Mouse (Mus musculus): Measurements from ENCODE around the gene Pkmyt1. TPM values are rescaled to one million over a fixed set of nuclear protein-coding genes. Genes with fewer than 3 reads are reported as not detected.
"Not testable (repeated sequence)": the region's sequence is repeated elsewhere in the genome, so short reads cannot be mapped to it uniquely, and the experiment has no call there.

The Pkmyt1 gene
- polyA plus RNA-seq, 1 experiment from 2014 or later: 44.6 TPM

- Histone ChIP-seq H3K9ac (ENCODE audit: low read depth, low read length) (peak within 1 kb of the TSS; percentile 88), H3K27me3 (replicated peaks; ENCODE audit: control insufficient read depth, insufficient read depth, low read length) (no peaks in the 10 kb centered on the region), H3K4me1 (ENCODE audit: control insufficient read depth, insufficient read depth, low read length) (peaks cover 6% of the 10 kb centered on the region; the same call in 1 of the 2 replicates), H3K36me3 (ENCODE audit: control insufficient read depth, insufficient read depth, low read length) (no peaks in the 10 kb centered on the region), H3K4me2 (ENCODE audit: low read depth, low read length) (peak within 1 kb of the TSS; percentile 72), H3K4me3 (ENCODE audit: low read length) (peak within 1 kb of the TSS; percentile 83), H3K9me3 (ENCODE audit: control insufficient read depth, low read length) (no peaks in the 10 kb centered on the region), H3K27ac (ENCODE audit: low read length) (peak within 1 kb of the TSS; percentile 42)
- ATAC-seq: peak; percentile 98
- WGBS: 3% methylated on average over 58 of the region's 58 CpGs
Observed at GRCm38 (mm10) chr17:23771284-23772218, 45.4 kb downstream of the Pkmyt1 start, which contains the start of gene Flywch1. Flywch1 (minus strand) TSS chr17:23771602.

GRCm38 (mm10) chr17:23772219-23772556, 46.1 kb downstream of the Pkmyt1 start:
- H3K4me1 ChIP-seq (ENCODE audit: control insufficient read depth, insufficient read depth, low read length); H3K36me3 ChIP-seq (ENCODE audit: control insufficient read depth, insufficient read depth, low read length); H3K27me3 ChIP-seq (replicated peaks; ENCODE audit: control insufficient read depth, insufficient read depth, low read length); H3K4me2 ChIP-seq (ENCODE audit: low read depth, low read length); H3K9ac ChIP-seq (ENCODE audit: low read depth, low read length); ATAC-seq; H3K4me3 ChIP-seq (ENCODE audit: low read length); H3K9me3 ChIP-seq (ENCODE audit: control insufficient read depth, low read length); H3K27ac ChIP-seq (ENCODE audit: low read length): not testable (repeated sequence)
- 57% methylated on average over 1 of the region's 2 CpGs for WGBS

GRCm38 (mm10) chr17:23773676-23774075, 47.5 kb downstream of the Pkmyt1 start:
- no peaks in the 10 kb centered on the region for H3K27me3 ChIP-seq (replicated peaks; ENCODE audit: control insufficient read depth, insufficient read depth, low read length)
- H3K36me3 ChIP-seq (ENCODE audit: control insufficient read depth, insufficient read depth, low read length): no peaks in the 10 kb centered on the region
- ATAC-seq: no peak
- 69% methylated on average over 6 of the region's 6 CpGs for whole genome bisulfite sequencing
- H3K9ac ChIP-seq (ENCODE audit: low read depth, low read length): no peak overlapping the region
- no peaks in the 10 kb centered on the region for H3K9me3 ChIP-seq (ENCODE audit: control insufficient read depth, low read length)
- no peak overlapping the region for H3K27ac ChIP-seq (ENCODE audit: low read length)
- H3K4me2 ChIP-seq (ENCODE audit: low read depth, low read length): no peak overlapping the region
- no peak overlapping the region for H3K4me3 ChIP-seq (ENCODE audit: low read length)
- peaks cover 6% of the 10 kb centered on the region; the same call in 1 of the 2 replicates for H3K4me1 ChIP-seq (ENCODE audit: control insufficient read depth, insufficient read depth, low read length)

GRCm38 (mm10) chr17:23774090-23774489, 48.0 kb downstream of the Pkmyt1 start:
- no peaks in the 10 kb centered on the region for H3K27me3 ChIP-seq (replicated peaks; ENCODE audit: control insufficient read depth, insufficient read depth, low read length)
- H3K27ac ChIP-seq (ENCODE audit: low read length): no peak overlapping the region
- no peaks in the 10 kb centered on the region for H3K36me3 ChIP-seq (ENCODE audit: control insufficient read depth, insufficient read depth, low read length)
- ATAC-seq: peak; percentile 45
- H3K9me3 ChIP-seq (ENCODE audit: control insufficient read depth, low read length): no peaks in the 10 kb centered on the region
- 3% methylated on average over 12 of the region's 12 CpGs for whole genome bisulfite sequencing
- no peak overlapping the region for H3K4me2 ChIP-seq (ENCODE audit: low read depth, low read length)
- H3K4me3 ChIP-seq (ENCODE audit: low read length): no peak overlapping the region
- peaks cover 6% of the 10 kb centered on the region; the same call in 1 of the 2 replicates for H3K4me1 ChIP-seq (ENCODE audit: control insufficient read depth, insufficient read depth, low read length)
- H3K9ac ChIP-seq (ENCODE audit: low read depth, low read length): no peak overlapping the region

- WGBS: 79% methylated on average over 10 of the region's 10 CpGs
- H3K9me3 ChIP-seq (ENCODE audit: control insufficient read depth, low read length): no peaks in the 10 kb centered on the region
Observed at GRCm38 (mm10) chr17:23776216-23776615, 50.1 kb downstream of the Pkmyt1 start.

GRCm38 (mm10) chr17:23777141-23777540, 51.0 kb downstream of the Pkmyt1 start:
- Histone ChIP-seq H3K9ac (ENCODE audit: low read depth, low read length) (no peak overlapping the region), H3K4me2 (ENCODE audit: low read depth, low read length) (no peak overlapping the region), H3K9me3 (ENCODE audit: control insufficient read depth, low read length) (no peaks in the 10 kb centered on the region), H3K4me1 (ENCODE audit: control insufficient read depth, insufficient read depth, low read length) (no peaks in the 10 kb centered on the region), H3K36me3 (ENCODE audit: control insufficient read depth, insufficient read depth, low read length) (no peaks in the 10 kb centered on the region), H3K27ac (ENCODE audit: low read length) (no peak overlapping the region), H3K27me3 (replicated peaks; ENCODE audit: control insufficient read depth, insufficient read depth, low read length) (no peaks in the 10 kb centered on the region), H3K4me3 (ENCODE audit: low read length) (no peak overlapping the region)
- WGBS: 77% methylated on average over 2 of the region's 2 CpGs
- ATAC-seq: no peak

More at GRCm38 (mm10) chr17:23776216-23776615, 50.1 kb downstream of the Pkmyt1 start:
- Histone ChIP-seq H3K4me2 (ENCODE audit: low read depth, low read length) (no peak overlapping the region), H3K36me3 (ENCODE audit: control insufficient read depth, insufficient read depth, low read length) (no peaks in the 10 kb centered on the region), H3K27me3 (replicated peaks; ENCODE audit: control insufficient read depth, insufficient read depth, low read length) (no peaks in the 10 kb centered on the region), H3K9ac (ENCODE audit: low read depth, low read length) (no peak overlapping the region), H3K4me1 (ENCODE audit: control insufficient read depth, insufficient read depth, low read length) (no peaks in the 10 kb centered on the region), H3K27ac (ENCODE audit: low read length) (no peak overlapping the region), H3K4me3 (ENCODE audit: low read length) (no peak overlapping the region)
- ATAC-seq: no peak

- Histone ChIP-seq H3K36me3 (ENCODE audit: control insufficient read depth, insufficient read depth, low read length) (no peaks in the 10 kb centered on the region), H3K9ac (ENCODE audit: low read depth, low read length) (no peak overlapping the region), H3K9me3 (ENCODE audit: control insufficient read depth, low read length) (no peaks in the 10 kb centered on the region), H3K27me3 (replicated peaks; ENCODE audit: control insufficient read depth, insufficient read depth, low read length) (no peaks in the 10 kb centered on the region), H3K4me2 (ENCODE audit: low read depth, low read length) (no peak overlapping the region), H3K4me3 (ENCODE audit: low read length) (no peak overlapping the region), H3K27ac (ENCODE audit: low read length) (no peak overlapping the region), H3K4me1 (ENCODE audit: control insufficient read depth, insufficient read depth, low read length) (no peaks in the 10 kb centered on the region)
- WGBS: 71% methylated on average over 2 of the region's 2 CpGs
- no peak for ATAC-seq
Observed at GRCm38 (mm10) chr17:23778447-23778846, 52.3 kb downstream of the Pkmyt1 start.

- Histone ChIP-seq H3K4me2 (ENCODE audit: low read depth, low read length) (no peak overlapping the region), H3K4me3 (ENCODE audit: low read length) (no peak overlapping the region), H3K36me3 (ENCODE audit: control insufficient read depth, insufficient read depth, low read length) (no peaks in the 10 kb centered on the region), H3K9ac (ENCODE audit: low read depth, low read length) (no peak overlapping the region), H3K27ac (ENCODE audit: low read length) (no peak overlapping the region), H3K9me3 (ENCODE audit: control insufficient read depth, low read length) (no peaks in the 10 kb centered on the region), H3K27me3 (replicated peaks; ENCODE audit: control insufficient read depth, insufficient read depth, low read length) (no peaks in the 10 kb centered on the region), H3K4me1 (ENCODE audit: control insufficient read depth, insufficient read depth, low read length) (peaks cover 5% of the 10 kb centered on the region; the same call in 1 of the 2 replicates)
- no peak for ATAC-seq
Observed at GRCm38 (mm10) chr17:23783352-23783751, 57.2 kb downstream of the Pkmyt1 start.

- no peak within 1 kb of the TSS for H3K27ac ChIP-seq (ENCODE audit: low read length)
- H3K4me3 ChIP-seq (ENCODE audit: low read length): peak within 1 kb of the TSS; percentile 65
- no peaks in the 10 kb centered on the region for H3K36me3 ChIP-seq (ENCODE audit: control insufficient read depth, insufficient read depth, low read length)
- peak within 1 kb of the TSS; percentile 96 for H3K4me2 ChIP-seq (ENCODE audit: low read depth, low read length)
- H3K9me3 ChIP-seq (ENCODE audit: control insufficient read depth, low read length): no peaks in the 10 kb centered on the region
- no peaks in the 10 kb centered on the region for H3K27me3 ChIP-seq (replicated peaks; ENCODE audit: control insufficient read depth, insufficient read depth, low read length)
- ATAC-seq: peak; percentile 72
- peaks cover 16% of the 10 kb centered on the region for H3K4me1 ChIP-seq (ENCODE audit: control insufficient read depth, insufficient read depth, low read length)
- peak within 1 kb of the TSS; percentile 77 for H3K9ac ChIP-seq (ENCODE audit: low read depth, low read length)
- WGBS: 3% methylated on average over 43 of the region's 43 CpGs
Observed at GRCm38 (mm10) chr17:23785561-23786471, 59.7 kb downstream of the Pkmyt1 start, which contains the start of gene Flywch2. Flywch2 (minus strand) TSS chr17:23786081.

Measured in intestine, embryonic 16.5 days (tissue).